Mouse (Mus musculus): ENCODE measurements around the gene Hspb2. TPM values are rescaled to one million over a fixed set of nuclear protein-coding genes. Genes with fewer than 3 reads are reported as not detected.

Hspb2 gene
- polyA plus RNA-seq, 1 experiment from 2014 or later: 268 TPM

DNA sequence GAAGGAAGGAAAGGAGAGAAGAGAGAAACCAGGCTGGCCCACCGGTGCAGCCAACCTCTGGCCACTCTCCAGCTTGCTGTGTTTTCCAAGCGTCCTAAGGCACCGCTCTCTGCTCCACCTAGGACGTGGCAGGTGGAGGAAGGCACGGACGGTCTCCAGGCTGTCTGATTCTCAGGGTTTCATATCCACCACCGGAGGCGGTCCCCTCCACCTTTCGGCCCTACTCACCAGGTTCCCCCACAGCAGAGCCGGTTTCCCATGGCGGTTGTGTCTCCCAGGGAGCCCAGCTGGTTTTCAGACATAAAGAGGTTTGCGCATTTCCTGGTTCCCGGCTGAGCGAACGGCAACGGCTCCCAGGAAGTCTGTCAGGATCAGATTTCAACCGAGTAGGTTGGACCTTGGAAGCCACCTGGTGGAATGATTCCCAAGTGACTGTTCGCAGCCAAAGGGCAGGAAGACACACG, 5.9 kb downstream of the Hspb2 start, which contains the start of gene 2310030G06Rik:
Gene 2310030G06Rik (minus strand): TSS at position 323 of the 464 bp plus-strand sequence.
- Histone ChIP-seq H3K9me3 (replicated peaks) (no peaks in the 10 kb centered on the region), H3K4me1 (replicated peaks) (peaks cover 39% of the 10 kb centered on the region), H3K27me3 (no peaks in the 10 kb centered on the region), H3K4me3 (peak within 1 kb of the TSS; percentile 53), H3K27ac (peak within 1 kb of the TSS; percentile 83), H3K9ac (peak within 1 kb of the TSS; percentile 62), H3K36me3 (no peaks in the 10 kb centered on the region), H3K4me2 (peak within 1 kb of the TSS; percentile 67)
- WGBS: 3% methylated on average over 19 of the region's 19 CpGs
- ATAC-seq (replicated peaks; ENCODE audit: insufficient number of reproducible peaks, insufficient read depth, low FRiP score, low read depth): peak; percentile 49; the same call in 1 of the 2 replicates

DNA sequence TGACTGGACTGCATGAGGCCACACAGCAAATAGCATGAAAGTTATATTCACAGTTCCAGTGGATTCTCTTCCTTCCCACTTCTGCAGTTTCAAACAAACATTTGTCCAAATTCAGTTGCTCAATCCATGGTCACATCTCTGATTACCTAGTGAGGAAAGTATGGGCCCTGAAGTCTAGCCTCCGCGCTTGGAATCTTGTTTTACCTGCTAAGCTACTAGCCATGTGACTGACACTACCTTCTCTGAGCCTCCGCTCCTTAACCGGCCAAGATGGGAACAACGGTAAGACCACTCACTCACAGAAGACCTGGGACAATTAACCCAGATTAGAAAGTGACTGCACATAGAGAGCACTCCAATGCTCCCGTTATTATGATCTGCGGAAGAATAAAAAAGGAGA, 6.3 kb downstream of the Hspb2 start:
- 19% methylated on average over 7 of the region's 7 CpGs for WGBS
- no peak; the same call in 1 of the 2 replicates for ATAC-seq (replicated peaks; ENCODE audit: insufficient number of reproducible peaks, insufficient read depth, low FRiP score, low read depth)

DNA sequence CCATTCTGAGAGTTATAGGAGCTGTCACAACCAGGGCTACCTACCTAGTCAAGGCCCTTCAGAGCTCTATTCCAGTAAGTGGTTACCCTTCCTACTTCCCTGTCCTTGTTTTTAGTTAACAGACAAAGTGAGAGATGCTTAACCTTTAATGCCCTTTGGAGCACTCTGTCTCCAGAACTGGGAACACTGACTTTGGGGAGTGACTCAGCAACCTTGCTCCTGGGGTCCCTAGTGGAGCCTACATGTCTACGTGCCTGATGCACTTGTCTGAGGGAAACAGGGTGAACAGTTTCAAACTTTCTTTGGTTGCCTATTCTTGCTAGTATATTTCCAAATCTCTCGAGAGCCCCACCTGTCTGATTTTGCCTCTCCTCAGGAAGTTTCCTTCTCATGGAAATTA, 9.4 kb downstream of the Hspb2 start:
- no peaks in the 10 kb centered on the region for H3K36me3 ChIP-seq
- peak overlapping the region; percentile 18; the same call in 1 of the 2 replicates for H3K27ac ChIP-seq
- H3K9me3 ChIP-seq (replicated peaks): no peaks in the 10 kb centered on the region
- no peak overlapping the region for H3K4me3 ChIP-seq
- no peak overlapping the region for H3K9ac ChIP-seq
- no peaks in the 10 kb centered on the region for H3K27me3 ChIP-seq
- peaks cover 38% of the 10 kb centered on the region for H3K4me1 ChIP-seq (replicated peaks)
- no peak for ATAC-seq (replicated peaks; ENCODE audit: insufficient number of reproducible peaks, insufficient read depth, low FRiP score, low read depth)
- WGBS: 64% methylated on average over 2 of the region's 2 CpGs
- H3K4me2 ChIP-seq: no peak overlapping the region

More for the DNA sequence above, 6.3 kb downstream of the Hspb2 start:
- no peaks in the 10 kb centered on the region for H3K9me3 ChIP-seq (replicated peaks)
- H3K36me3 ChIP-seq: no peaks in the 10 kb centered on the region
- peak overlapping the region; percentile 67 for H3K4me2 ChIP-seq
- peak overlapping the region; percentile 62 for H3K9ac ChIP-seq
- peak overlapping the region; percentile 53 for H3K4me3 ChIP-seq
- peak overlapping the region; percentile 83 for H3K27ac ChIP-seq
- H3K27me3 ChIP-seq: no peaks in the 10 kb centered on the region
- H3K4me1 ChIP-seq (replicated peaks): peaks cover 37% of the 10 kb centered on the region

DNA sequence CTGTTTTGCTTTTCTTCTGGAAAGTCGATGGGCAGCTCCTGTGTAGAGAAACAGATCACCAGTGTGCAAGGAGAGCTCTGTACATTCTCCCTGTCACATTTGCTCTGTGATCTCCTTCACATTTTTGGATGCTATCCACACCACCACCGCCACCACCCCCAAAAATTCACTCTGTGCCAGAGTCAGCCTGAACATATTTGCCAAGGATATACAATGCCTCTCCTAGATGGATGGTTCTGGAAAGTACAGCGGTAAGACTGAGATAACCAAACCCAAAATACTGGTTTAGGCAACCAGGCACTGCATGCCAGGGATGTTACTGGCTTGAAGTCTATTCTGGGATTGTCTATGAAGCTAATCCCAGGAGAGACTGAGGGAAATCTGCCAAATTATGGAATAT, 9.9 kb downstream of the Hspb2 start:
- Histone ChIP-seq H3K9ac (no peak overlapping the region), H3K4me2 (no peak overlapping the region), H3K4me3 (no peak overlapping the region), H3K4me1 (replicated peaks) (peaks cover 36% of the 10 kb centered on the region), H3K27me3 (no peaks in the 10 kb centered on the region), H3K27ac (peak overlapping the region; percentile 18; the same call in 1 of the 2 replicates), H3K9me3 (replicated peaks) (no peaks in the 10 kb centered on the region), H3K36me3 (no peaks in the 10 kb centered on the region)
- 67% methylated on average over 3 of the region's 3 CpGs for WGBS
- ATAC-seq (replicated peaks; ENCODE audit: insufficient number of reproducible peaks, insufficient read depth, low FRiP score, low read depth): no peak

DNA sequence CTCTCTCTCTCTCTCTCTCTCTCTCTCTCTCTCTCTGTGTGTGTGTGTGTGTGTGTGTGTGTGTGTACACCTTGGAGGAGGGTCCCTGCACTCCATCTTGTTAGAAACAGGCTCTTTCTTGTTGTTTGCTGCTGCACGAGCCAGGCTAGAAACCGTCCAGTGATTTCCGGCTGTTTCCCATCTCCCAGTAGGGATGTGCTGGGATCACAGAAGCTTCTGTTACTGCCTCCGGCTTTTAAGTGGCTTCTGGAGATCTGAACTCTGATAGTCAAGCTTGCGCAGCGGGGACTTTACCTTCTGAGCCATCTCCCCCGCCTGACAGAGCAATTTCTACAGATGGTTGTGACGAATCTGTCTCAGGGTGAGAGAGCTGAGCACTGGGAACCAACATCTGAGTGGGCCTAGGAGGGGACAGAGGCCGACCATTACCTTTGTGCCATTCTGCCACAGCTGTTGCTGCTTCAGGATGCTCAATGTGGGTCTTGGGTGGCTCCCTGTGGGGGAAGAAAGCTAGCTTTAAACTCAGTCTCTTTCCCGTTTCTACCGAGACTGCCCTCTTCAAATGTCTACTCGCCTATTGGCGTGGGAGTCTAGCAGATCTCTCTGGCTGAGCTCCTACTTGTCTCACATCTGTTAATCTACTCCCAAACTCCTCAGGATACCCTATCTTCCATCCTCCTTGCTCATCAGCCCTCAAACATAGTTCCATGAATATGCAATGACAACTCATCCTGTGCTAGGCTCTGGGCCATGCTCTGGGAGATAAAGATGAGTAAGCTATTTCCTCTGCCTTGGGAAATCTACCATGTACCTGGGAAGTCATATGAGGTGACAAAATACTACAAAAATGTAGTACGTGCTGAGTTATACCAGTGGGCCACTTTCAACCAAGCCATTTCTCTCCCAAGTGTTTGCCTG, 11.0 kb downstream of the Hspb2 start:
- no peaks in the 10 kb centered on the region for H3K36me3 ChIP-seq
- no peaks in the 10 kb centered on the region for H3K27me3 ChIP-seq
- H3K9ac ChIP-seq: no peak overlapping the region
- ATAC-seq (replicated peaks; ENCODE audit: insufficient number of reproducible peaks, insufficient read depth, low FRiP score, low read depth): no peak
- peaks cover 25% of the 10 kb centered on the region for H3K4me1 ChIP-seq (replicated peaks)
- 80% methylated on average over 14 of the region's 14 CpGs for WGBS
- H3K27ac ChIP-seq: no peak overlapping the region
- H3K4me2 ChIP-seq: no peak overlapping the region
- no peak overlapping the region for H3K4me3 ChIP-seq
- H3K9me3 ChIP-seq (replicated peaks): no peaks in the 10 kb centered on the region

DNA sequence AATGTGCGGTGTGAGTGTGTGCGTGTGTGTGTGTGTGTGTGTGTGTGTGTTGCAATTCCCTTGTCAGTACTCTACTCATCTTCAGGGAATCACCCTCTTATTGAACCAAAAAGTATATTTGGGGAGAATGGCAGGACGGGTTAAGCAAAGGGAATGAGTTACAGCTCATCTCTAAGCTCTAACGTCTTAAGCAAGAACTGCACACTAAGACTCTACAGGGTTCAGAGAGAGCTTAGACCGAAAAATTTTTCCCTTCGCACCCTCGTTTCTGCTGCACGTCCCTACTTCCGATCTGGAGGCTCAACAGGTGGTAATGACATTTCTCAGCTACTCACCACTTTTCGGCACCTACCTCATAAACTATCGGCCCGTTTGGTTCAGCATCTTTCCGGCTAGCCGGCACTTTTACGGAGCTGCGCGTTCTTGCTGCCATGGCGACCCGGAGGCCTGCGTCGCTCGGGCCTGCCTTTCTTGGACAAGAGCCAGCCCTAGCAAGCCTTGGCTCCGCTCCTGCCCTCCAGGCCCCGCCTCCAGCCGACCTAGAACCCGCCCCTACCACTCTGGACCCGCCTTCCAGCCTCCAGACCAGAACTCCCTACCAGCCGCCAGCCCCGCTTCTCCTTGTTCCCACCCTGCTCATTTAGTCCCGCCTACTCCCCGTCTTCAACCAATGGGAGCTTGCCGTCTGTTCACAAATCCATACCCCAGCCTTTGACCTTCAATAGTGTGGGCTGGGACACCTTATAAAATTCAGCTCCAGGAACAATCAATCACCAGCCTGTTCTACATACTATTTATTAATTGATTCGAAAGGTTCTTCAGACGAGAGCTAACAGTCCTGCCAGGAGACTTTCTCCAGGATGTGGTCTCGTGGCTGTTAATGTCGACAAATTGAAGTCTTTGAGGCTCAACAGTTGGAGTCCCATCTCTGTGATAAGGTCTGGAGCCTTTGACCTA, 13.0 kb downstream of the Hspb2 start, which contains the start of gene Dixdc1:
Gene Dixdc1 (minus strand): TSS at position 604 of the 957 bp plus-strand sequence.
- H3K9ac ChIP-seq: 0 out of 2 replicates have a peak within 1 kb of the TSS, but pooled peaks have one; percentile 2
- ATAC-seq (replicated peaks; ENCODE audit: insufficient number of reproducible peaks, insufficient read depth, low FRiP score, low read depth): peak; percentile 98

DNA sequence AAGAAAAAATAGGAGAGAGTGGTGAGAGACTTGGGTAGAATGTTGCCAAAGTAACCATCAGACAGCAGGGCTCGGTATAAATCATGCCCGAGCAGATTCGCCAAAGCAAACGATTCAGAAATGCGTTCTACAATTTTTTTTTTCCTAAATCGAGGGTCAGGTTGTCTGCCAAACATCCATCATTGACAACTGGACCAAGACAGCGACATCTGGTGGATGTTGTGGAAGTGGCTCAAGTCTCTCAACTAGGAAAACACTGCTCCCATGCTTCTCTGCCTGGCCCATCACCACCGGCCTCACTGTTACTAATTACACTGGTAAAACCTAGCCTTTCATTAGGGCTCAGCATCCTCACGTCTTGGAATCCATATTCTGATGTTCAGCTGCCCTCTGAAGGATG, 17.2 kb downstream of the Hspb2 start:
- 4% methylated on average over 9 of the region's 9 CpGs for WGBS
- Histone ChIP-seq H3K4me2 (peak overlapping the region; percentile 31; the same call in 1 of the 2 replicates), H3K27me3 (no peaks in the 10 kb centered on the region), H3K4me1 (replicated peaks) (peaks cover 17% of the 10 kb centered on the region), H3K27ac (no peak overlapping the region), H3K9ac (no peak overlapping the region), H3K36me3 (no peaks in the 10 kb centered on the region), H3K4me3 (no peak overlapping the region), H3K9me3 (replicated peaks) (no peaks in the 10 kb centered on the region)
- ATAC-seq (replicated peaks; ENCODE audit: insufficient number of reproducible peaks, insufficient read depth, low FRiP score, low read depth): no peak

More for the DNA sequence above, 13.0 kb downstream of the Hspb2 start, which contains the start of gene Dixdc1:
- peak within 1 kb of the TSS; percentile 71 for H3K4me2 ChIP-seq
- no peaks in the 10 kb centered on the region for H3K9me3 ChIP-seq (replicated peaks)
- peak within 1 kb of the TSS; percentile 73 for H3K27ac ChIP-seq
- H3K36me3 ChIP-seq: no peaks in the 10 kb centered on the region
- peak within 1 kb of the TSS; percentile 44 for H3K4me3 ChIP-seq
- H3K27me3 ChIP-seq: no peaks in the 10 kb centered on the region
- WGBS: 11% methylated on average over 36 of the region's 36 CpGs
- peaks cover 23% of the 10 kb centered on the region for H3K4me1 ChIP-seq (replicated peaks)

DNA sequence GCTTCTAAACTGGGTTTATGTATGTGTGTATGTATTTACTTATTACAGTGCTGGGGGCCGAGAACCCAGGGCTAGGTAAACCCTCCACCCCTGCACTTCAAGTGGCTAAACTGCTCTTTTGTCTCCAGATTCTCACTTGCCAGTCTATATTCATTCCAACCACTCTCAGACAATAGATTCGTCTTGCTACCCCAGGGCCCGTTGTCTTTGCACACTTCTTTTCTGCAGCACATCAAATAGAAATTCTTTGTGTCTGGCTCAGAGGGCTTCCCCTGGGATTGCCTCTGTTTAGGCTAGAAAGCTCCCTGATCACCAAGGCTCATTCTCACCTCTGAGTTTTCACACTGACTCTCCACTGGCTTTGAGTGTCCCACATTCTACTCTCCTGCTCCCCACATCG, 19.6 kb downstream of the Hspb2 start:
- no peak for ATAC-seq (replicated peaks; ENCODE audit: insufficient number of reproducible peaks, insufficient read depth, low FRiP score, low read depth)
- H3K36me3 ChIP-seq: no peaks in the 10 kb centered on the region
- WGBS: 34% methylated on average over 4 of the region's 4 CpGs
- no peaks in the 10 kb centered on the region for H3K9me3 ChIP-seq (replicated peaks)
- H3K9ac ChIP-seq: no peak overlapping the region
- no peak overlapping the region for H3K27ac ChIP-seq
- no peak overlapping the region for H3K4me3 ChIP-seq
- H3K4me1 ChIP-seq (replicated peaks): peaks cover 3% of the 10 kb centered on the region
- no peaks in the 10 kb centered on the region for H3K27me3 ChIP-seq
- no peak overlapping the region for H3K4me2 ChIP-seq

DNA sequence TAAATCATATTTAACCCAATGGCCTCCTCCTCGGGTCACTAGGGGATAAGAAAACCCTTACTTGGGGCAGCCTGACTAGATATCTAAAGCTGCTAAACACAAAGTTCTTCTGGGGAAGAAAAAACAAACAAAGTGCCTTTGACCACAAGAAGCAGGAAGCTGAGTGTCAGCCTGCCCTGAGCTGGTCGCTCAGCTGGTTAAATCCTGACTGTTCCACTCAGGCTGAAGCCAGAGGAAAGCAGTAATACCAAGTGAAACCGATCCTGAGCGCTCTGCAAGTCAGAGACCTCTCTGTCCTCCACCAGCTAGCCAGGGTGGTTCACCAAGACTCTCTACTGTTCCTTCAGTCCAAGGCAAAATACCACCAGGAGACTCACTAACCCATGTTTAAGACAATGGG, 22.6 kb downstream of the Hspb2 start:
- Histone ChIP-seq H3K27me3 (no peaks in the 10 kb centered on the region), H3K4me3 (no peak overlapping the region), H3K4me2 (no peak overlapping the region), H3K36me3 (no peaks in the 10 kb centered on the region), H3K9me3 (replicated peaks) (no peaks in the 10 kb centered on the region), H3K9ac (no peak overlapping the region), H3K4me1 (replicated peaks) (peaks cover 26% of the 10 kb centered on the region), H3K27ac (no peak overlapping the region)
- 37% methylated on average over 4 of the region's 4 CpGs for WGBS
- no peak for ATAC-seq (replicated peaks; ENCODE audit: insufficient number of reproducible peaks, insufficient read depth, low FRiP score, low read depth)

DNA sequence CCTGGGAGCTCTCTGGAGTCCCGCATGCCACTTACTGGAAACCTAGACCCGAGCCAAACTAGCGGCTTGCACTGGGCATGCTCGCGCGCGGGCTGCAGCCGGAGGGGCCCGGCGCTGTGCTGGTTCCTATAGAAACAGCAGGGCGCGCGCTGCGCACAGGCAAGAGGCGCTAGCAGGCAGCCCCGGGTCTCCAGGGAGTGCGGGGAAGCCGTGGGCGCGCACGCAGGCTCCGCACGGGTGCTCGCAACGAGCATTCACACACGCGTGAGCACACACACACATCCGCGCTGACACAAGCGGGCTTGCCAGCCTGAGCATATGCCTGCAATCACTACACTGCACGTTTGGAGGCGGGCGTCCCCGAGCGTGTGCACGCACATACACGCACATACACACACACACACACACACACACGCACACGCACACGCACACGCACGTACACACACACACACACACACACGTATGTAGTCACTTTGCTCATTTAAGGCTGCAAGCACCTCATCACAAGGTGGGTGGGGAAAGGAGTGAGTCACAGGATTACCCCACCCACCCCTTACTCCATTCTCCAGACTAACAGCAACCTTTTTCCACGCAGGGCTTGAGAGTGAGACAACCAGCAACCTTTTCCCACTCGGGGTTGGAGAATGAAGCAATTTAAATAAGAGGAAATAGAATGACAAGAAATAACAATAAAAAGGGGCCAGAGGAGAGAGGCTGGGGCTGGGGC, 24.1 kb downstream of the Hspb2 start:
- peak; percentile 89 for ATAC-seq (replicated peaks; ENCODE audit: insufficient number of reproducible peaks, insufficient read depth, low FRiP score, low read depth)
- peak overlapping the region; percentile 86 for H3K4me2 ChIP-seq
- H3K9me3 ChIP-seq (replicated peaks): no peaks in the 10 kb centered on the region
- H3K4me1 ChIP-seq (replicated peaks): peaks cover 35% of the 10 kb centered on the region
- H3K36me3 ChIP-seq: no peaks in the 10 kb centered on the region
- peak overlapping the region; percentile 71 for H3K4me3 ChIP-seq
- WGBS: under 1% methylated on average over 45 of the region's 45 CpGs
- H3K27ac ChIP-seq: peak overlapping the region; percentile 95
- peak overlapping the region; percentile 65 for H3K9ac ChIP-seq
- no peaks in the 10 kb centered on the region for H3K27me3 ChIP-seq

Measured in heart, embryonic 15.5 days (tissue).